Mouse (Mus musculus): ENCODE results near the gene Mtus2. TPM values are rescaled to one million over a fixed set of nuclear protein-coding genes. Genes with fewer than 3 reads are reported as not detected.

Gene Mtus2
- polyA plus RNA-seq, 1 experiment from 2014 or later: 15.8 TPM

DNA sequence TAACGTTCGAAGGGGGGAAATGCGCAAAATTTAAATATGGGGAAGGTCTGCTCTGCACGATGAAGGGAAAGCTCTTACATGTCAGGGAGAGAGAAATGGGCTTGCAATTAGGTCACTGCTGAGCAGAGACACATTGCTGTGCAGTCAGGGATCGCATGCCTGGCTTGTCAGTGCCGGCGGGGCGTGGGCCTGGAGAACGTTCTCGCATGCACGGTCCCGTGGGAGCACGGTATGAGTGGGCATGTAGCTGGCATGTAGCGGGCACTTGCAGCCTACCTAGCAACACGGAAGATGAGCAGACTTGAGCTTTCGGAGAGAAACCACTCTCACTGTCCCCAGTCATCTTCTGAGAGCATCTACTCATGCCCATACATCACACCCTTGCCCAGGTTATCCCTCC is 266.9 kb downstream of the Mtus2 start:
- Histone ChIP-seq H3K36me3 (ENCODE audit: control insufficient read depth, insufficient read depth) (no peaks in the 10 kb centered on the region), H3K9ac (ENCODE audit: low read depth, low read length) (no peak overlapping the region), H3K4me3 (ENCODE audit: low read depth, low read length) (no peak overlapping the region), H3K27me3 (replicated peaks; ENCODE audit: control insufficient read depth, insufficient read depth, low read length) (no peaks in the 10 kb centered on the region), H3K27ac (ENCODE audit: low read depth, low read length) (no peak overlapping the region), H3K9me3 (ENCODE audit: control insufficient read depth) (no peaks in the 10 kb centered on the region), H3K4me1 (replicated peaks; ENCODE audit: control insufficient read depth, insufficient read depth, low read length) (no peaks in the 10 kb centered on the region), H3K4me2 (replicated peaks; ENCODE audit: low read depth) (no peak overlapping the region)
- WGBS: 86% methylated on average over 16 of the region's 16 CpGs
- TF ChIP-seq CTCF (IDR thresholded peaks at IDR 0.05; ENCODE audit: low read depth): no peak
- ATAC-seq: no peak

DNA sequence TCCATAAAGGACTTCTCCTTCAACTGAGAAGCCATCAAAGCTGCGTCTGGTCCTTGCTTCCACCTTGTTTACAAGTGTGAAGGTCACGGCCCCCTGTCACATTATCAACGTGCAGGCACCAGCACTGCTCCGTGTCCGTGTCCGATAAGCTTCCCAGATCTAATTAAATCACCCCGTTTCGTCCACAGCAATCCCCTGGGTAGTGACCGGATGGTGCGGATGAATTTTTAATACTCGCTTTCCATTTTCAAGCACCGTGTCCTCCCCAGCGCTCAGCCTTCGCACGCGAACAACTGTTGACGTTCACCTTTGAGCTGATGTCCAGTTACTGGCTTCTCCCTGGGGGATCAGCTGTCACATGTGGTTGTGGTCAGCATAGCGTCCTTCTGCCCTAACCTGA is 276.6 kb downstream of the Mtus2 start:
- H3K9ac ChIP-seq (ENCODE audit: low read depth, low read length): no peak overlapping the region
- H3K9me3 ChIP-seq (ENCODE audit: control insufficient read depth): no peaks in the 10 kb centered on the region
- no peak overlapping the region for H3K4me3 ChIP-seq (ENCODE audit: low read depth, low read length)
- WGBS: 80% methylated on average over 18 of the region's 18 CpGs
- no peaks in the 10 kb centered on the region for H3K4me1 ChIP-seq (replicated peaks; ENCODE audit: control insufficient read depth, insufficient read depth, low read length)
- no peak overlapping the region for H3K4me2 ChIP-seq (replicated peaks; ENCODE audit: low read depth)
- H3K36me3 ChIP-seq (ENCODE audit: control insufficient read depth, insufficient read depth): no peaks in the 10 kb centered on the region; the same call in 1 of the 2 replicates
- no peak for ATAC-seq
- no peaks in the 10 kb centered on the region for H3K27me3 ChIP-seq (replicated peaks; ENCODE audit: control insufficient read depth, insufficient read depth, low read length)
- H3K27ac ChIP-seq (ENCODE audit: low read depth, low read length): no peak overlapping the region
- no peak for TF ChIP-seq CTCF (IDR thresholded peaks at IDR 0.05; ENCODE audit: low read depth)

DNA sequence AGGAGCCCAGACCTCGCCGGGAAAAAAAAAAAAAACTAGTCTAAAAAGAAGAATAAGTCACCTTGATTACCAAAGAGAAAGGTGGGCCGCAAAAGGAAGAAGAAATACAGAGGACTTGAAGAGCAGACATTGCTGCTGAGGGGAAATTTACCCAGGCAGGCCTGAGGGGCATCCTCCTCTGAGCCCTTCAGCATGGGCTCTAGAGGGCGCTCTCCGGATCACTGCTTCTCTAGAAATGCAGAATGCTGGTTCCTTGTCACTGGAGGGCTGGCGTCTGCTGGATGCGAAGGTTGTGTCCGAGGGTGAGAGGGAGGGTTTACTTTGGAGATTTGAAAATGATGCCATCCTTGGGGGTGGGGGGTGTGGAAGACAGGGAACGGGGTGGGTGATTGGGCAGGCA is 279.5 kb downstream of the Mtus2 start:
- TF ChIP-seq CTCF (IDR thresholded peaks at IDR 0.05; ENCODE audit: low read depth): peak; percentile 51
- no peaks in the 10 kb centered on the region for H3K27me3 ChIP-seq (replicated peaks; ENCODE audit: control insufficient read depth, insufficient read depth, low read length)
- H3K36me3 ChIP-seq (ENCODE audit: control insufficient read depth, insufficient read depth): no peaks in the 10 kb centered on the region; the same call in 1 of the 2 replicates
- no peak for ATAC-seq
- H3K9me3 ChIP-seq (ENCODE audit: control insufficient read depth): no peaks in the 10 kb centered on the region
- H3K4me1 ChIP-seq (replicated peaks; ENCODE audit: control insufficient read depth, insufficient read depth, low read length): no peaks in the 10 kb centered on the region
- H3K27ac ChIP-seq (ENCODE audit: low read depth, low read length): no peak overlapping the region
- H3K4me3 ChIP-seq (ENCODE audit: low read depth, low read length): no peak overlapping the region
- no peak overlapping the region for H3K4me2 ChIP-seq (replicated peaks; ENCODE audit: low read depth)
- H3K9ac ChIP-seq (ENCODE audit: low read depth, low read length): no peak overlapping the region
- 57% methylated on average over 9 of the region's 9 CpGs for WGBS

DNA sequence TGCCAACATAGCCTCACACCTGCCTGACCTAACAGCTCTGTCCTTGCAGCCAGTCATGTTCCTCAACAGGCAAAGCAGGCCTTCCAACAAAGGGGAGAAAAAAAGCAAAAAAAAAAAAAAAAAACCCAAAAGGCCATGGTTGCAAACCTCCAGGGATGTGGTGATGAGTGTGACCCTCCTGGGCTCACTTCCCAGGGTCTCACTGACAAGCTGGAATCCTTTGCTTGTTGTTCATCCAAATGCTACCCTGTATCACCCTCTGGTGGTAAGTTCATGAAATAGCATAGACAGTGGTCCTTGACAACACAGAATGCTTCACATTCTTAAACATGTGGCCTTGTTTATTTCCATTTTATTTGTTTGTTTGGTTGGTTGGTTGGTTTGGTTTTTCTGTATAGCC is 281.9 kb downstream of the Mtus2 start:
- no peak overlapping the region for H3K27ac ChIP-seq (ENCODE audit: low read depth, low read length)
- H3K4me1 ChIP-seq (replicated peaks; ENCODE audit: control insufficient read depth, insufficient read depth, low read length): no peaks in the 10 kb centered on the region
- H3K4me3 ChIP-seq (ENCODE audit: low read depth, low read length): no peak overlapping the region
- no peaks in the 10 kb centered on the region for H3K27me3 ChIP-seq (replicated peaks; ENCODE audit: control insufficient read depth, insufficient read depth, low read length)
- H3K4me2 ChIP-seq (replicated peaks; ENCODE audit: low read depth): no peak overlapping the region
- TF ChIP-seq CTCF (IDR thresholded peaks at IDR 0.05; ENCODE audit: low read depth): peak; percentile 88
- H3K9ac ChIP-seq (ENCODE audit: low read depth, low read length): no peak overlapping the region
- H3K9me3 ChIP-seq (ENCODE audit: control insufficient read depth): no peaks in the 10 kb centered on the region
- H3K36me3 ChIP-seq (ENCODE audit: control insufficient read depth, insufficient read depth): no peaks in the 10 kb centered on the region
- no peak for ATAC-seq

DNA sequence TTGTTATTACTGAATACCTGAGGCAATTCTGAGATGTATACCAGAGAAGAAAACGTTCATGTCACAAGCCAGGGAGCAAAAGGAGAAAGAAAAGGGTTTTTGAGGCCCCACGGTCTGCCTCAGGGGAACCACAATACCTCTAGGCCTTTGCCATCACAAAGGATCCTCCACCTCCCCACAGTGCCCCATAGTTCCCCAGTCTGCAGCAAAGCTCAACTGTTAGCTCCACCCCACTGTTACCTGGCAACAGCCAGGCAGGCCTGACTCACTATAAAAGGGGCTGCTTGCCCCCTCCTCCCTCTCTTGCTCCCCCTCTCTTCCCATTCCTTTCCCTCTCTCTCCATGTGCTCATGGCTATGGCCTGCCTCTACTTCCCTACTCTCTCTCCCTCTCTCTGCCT is 282.6 kb downstream of the Mtus2 start:
- Histone ChIP-seq H3K4me1 (replicated peaks; ENCODE audit: control insufficient read depth, insufficient read depth, low read length) (no peaks in the 10 kb centered on the region), H3K36me3 (ENCODE audit: control insufficient read depth, insufficient read depth) (no peaks in the 10 kb centered on the region), H3K27me3 (replicated peaks; ENCODE audit: control insufficient read depth, insufficient read depth, low read length) (no peaks in the 10 kb centered on the region), H3K4me2 (replicated peaks; ENCODE audit: low read depth) (no peak overlapping the region), H3K4me3 (ENCODE audit: low read depth, low read length) (no peak overlapping the region), H3K9me3 (ENCODE audit: control insufficient read depth) (no peaks in the 10 kb centered on the region), H3K9ac (ENCODE audit: low read depth, low read length) (no peak overlapping the region), H3K27ac (ENCODE audit: low read depth, low read length) (no peak overlapping the region)
- WGBS: 43% methylated on average over 2 of the region's 2 CpGs
- no peak for TF ChIP-seq CTCF (IDR thresholded peaks at IDR 0.05; ENCODE audit: low read depth)
- no peak for ATAC-seq

DNA sequence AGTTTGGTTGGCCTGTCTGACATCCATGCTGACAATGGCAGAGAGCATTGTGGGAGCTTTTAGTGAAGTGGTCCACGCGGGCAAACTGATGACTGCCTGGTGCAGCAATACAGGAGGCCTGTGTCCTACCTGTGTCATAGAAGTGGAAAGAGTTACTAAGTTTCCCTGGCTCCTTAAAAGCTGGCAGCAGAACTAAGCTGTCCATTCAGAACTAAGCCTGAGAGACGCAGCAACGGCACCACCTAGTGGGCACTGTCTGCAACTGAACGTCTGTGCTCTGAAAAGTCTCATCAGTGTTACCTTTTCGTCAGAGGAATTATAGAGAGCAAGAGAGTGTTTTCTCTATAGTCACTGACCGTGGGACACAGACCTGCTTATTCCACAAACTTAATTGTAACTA is 284.8 kb downstream of the Mtus2 start:
- H3K4me1 ChIP-seq (replicated peaks; ENCODE audit: control insufficient read depth, insufficient read depth, low read length): no peaks in the 10 kb centered on the region
- H3K4me2 ChIP-seq (replicated peaks; ENCODE audit: low read depth): no peak overlapping the region
- no peaks in the 10 kb centered on the region for H3K27me3 ChIP-seq (replicated peaks; ENCODE audit: control insufficient read depth, insufficient read depth, low read length)
- no peak overlapping the region for H3K9ac ChIP-seq (ENCODE audit: low read depth, low read length)
- 7% methylated on average over 7 of the region's 7 CpGs for WGBS
- H3K4me3 ChIP-seq (ENCODE audit: low read depth, low read length): no peak overlapping the region
- ATAC-seq: no peak
- no peaks in the 10 kb centered on the region for H3K36me3 ChIP-seq (ENCODE audit: control insufficient read depth, insufficient read depth)
- H3K27ac ChIP-seq (ENCODE audit: low read depth, low read length): no peak overlapping the region
- 0 out of 2 replicates have a peak, but pooled peaks cover 3% of the 10 kb centered on the region for H3K9me3 ChIP-seq (ENCODE audit: control insufficient read depth)
- TF ChIP-seq CTCF (IDR thresholded peaks at IDR 0.05; ENCODE audit: low read depth): peak; percentile 96

DNA sequence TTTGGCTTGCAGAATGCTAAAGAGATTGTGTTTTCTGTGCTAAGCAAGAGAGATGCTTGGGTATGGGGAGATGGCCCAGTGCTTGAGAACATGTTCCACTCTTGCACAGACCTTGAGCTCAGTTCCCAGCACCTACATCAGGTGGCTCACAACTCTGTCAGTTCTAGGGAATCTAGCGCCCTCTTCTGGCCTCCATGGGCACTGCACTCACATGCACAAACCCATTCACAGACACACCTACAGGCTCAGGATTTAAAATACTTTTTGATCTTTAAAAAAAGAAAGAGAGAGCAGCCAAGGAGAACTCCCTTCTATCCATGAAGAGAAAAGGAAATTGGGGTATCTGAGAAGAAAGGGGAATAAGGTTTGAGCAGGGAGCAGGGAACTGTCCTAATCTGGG is 287.4 kb downstream of the Mtus2 start:
- no peak overlapping the region for H3K4me3 ChIP-seq (ENCODE audit: low read depth, low read length)
- peak; percentile 36 for TF ChIP-seq CTCF (IDR thresholded peaks at IDR 0.05; ENCODE audit: low read depth)
- H3K36me3 ChIP-seq (ENCODE audit: control insufficient read depth, insufficient read depth): no peaks in the 10 kb centered on the region
- H3K4me2 ChIP-seq (replicated peaks; ENCODE audit: low read depth): no peak overlapping the region
- H3K9ac ChIP-seq (ENCODE audit: low read depth, low read length): no peak overlapping the region
- H3K4me1 ChIP-seq (replicated peaks; ENCODE audit: control insufficient read depth, insufficient read depth, low read length): no peaks in the 10 kb centered on the region
- H3K9me3 ChIP-seq (ENCODE audit: control insufficient read depth): 0 out of 2 replicates have a peak, but pooled peaks cover 3% of the 10 kb centered on the region
- H3K27me3 ChIP-seq (replicated peaks; ENCODE audit: control insufficient read depth, insufficient read depth, low read length): no peaks in the 10 kb centered on the region
- no peak overlapping the region for H3K27ac ChIP-seq (ENCODE audit: low read depth, low read length)
- no peak for ATAC-seq
- WGBS: 37% methylated on average over 1 of the region's 1 CpGs

All from intestine, postnatal 0 days (tissue).